Mouse (Mus musculus): ENCODE measurements around the gene Ppp4r2. TPM values are rescaled to one million over a fixed set of nuclear protein-coding genes. Genes with fewer than 3 reads are reported as not detected.
"Not testable (repeated sequence)": the region's sequence is repeated elsewhere in the genome, so short reads cannot be mapped to it uniquely, and the experiment has no call there.

Ppp4r2 gene
- polyA plus RNA-seq, 1 experiment from 2014 or later, result 18.8 TPM

DNA sequence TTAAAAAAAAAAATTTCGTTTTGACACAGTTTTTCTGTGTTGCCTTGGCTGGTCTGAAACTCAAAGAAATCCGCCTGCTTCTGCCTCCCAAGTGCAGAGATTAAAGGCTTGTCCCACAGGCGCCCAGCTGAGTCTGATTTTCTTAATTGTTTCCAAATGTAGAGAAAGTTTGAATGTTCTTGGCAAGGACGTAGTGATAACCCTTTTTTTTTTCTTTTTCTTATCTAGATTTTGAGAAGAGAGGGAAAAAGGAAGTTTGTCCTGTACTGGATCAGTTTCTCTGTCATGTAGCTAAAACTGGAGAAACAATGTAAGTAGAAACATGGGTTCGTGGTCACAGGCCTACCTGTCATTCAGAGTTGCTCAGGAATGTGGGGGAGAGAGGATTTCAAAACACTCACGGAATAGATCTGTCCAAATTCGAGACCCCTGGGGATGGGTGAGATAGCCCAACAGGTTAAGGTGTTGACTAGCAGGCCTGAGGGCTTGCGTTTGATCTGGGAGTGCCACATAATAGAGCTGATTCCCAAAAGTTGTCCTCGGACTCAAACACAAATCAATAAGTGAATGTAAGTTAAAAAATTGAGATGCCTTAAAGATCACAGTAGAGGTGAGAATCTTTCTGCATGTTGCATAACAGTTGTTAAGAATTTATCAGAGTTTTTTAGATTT lies 1.2 kb downstream of the Ppp4r2 start:
- peak overlapping the region; percentile 50 for H3K4me2 ChIP-seq
- peaks cover 8% of the 10 kb centered on the region; the same call in 1 of the 2 replicates for H3K36me3 ChIP-seq (replicated peaks)
- H3K27ac ChIP-seq, result peak overlapping the region; percentile 90
- H3K27me3 ChIP-seq (replicated peaks), result no peaks in the 10 kb centered on the region
- H3K4me1 ChIP-seq, result peaks cover 41% of the 10 kb centered on the region
- H3K4me3 ChIP-seq, result peak overlapping the region; percentile 86
- no peak for ATAC-seq (replicated peaks)
- H3K9me3 ChIP-seq, result no peaks in the 10 kb centered on the region
- peak overlapping the region; percentile 72 for H3K9ac ChIP-seq
- 38% methylated on average over 9 of the region's 9 CpGs for WGBS

GRCm38 (mm10) chr6:100845058-100845457 lies 11.6 kb downstream of the Ppp4r2 start:
- H3K27me3 ChIP-seq (replicated peaks), result no peaks in the 10 kb centered on the region

DNA sequence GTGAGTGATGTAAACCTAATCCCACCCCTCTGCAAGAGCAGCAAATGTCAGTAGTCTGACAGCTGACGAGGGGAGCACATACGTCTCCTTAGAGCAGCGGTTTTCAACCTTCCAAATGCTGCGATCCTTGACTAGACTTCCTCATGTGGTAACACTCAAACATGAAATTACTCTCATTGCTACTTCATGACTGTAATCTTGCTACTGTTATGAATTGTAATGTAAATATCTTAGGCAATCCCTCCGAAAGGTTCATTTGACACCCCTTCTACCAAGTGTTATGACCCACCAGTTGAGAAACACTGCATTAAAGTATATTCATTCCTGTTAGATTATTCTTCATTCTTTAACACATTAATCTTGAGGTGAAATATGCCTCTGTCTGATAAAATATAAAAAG lies 13.8 kb downstream of the Ppp4r2 start:
- H3K36me3 ChIP-seq (replicated peaks), result peaks cover 1% of the 10 kb centered on the region; the same call in 1 of the 2 replicates

More at GRCm38 (mm10) chr6:100845058-100845457, 11.6 kb downstream of the Ppp4r2 start:
- H3K4me2 ChIP-seq, result no peak overlapping the region
- H3K9me3 ChIP-seq, result no peaks in the 10 kb centered on the region
- H3K27ac ChIP-seq, result no peak overlapping the region
- ATAC-seq (replicated peaks), result no peak
- H3K4me1 ChIP-seq, result peaks cover 6% of the 10 kb centered on the region; the same call in 1 of the 2 replicates
- H3K9ac ChIP-seq, result no peak overlapping the region
- 98% methylated on average over 4 of the region's 4 CpGs for WGBS
- peaks cover 22% of the 10 kb centered on the region for H3K36me3 ChIP-seq (replicated peaks)
- H3K4me3 ChIP-seq, result no peak overlapping the region

DNA sequence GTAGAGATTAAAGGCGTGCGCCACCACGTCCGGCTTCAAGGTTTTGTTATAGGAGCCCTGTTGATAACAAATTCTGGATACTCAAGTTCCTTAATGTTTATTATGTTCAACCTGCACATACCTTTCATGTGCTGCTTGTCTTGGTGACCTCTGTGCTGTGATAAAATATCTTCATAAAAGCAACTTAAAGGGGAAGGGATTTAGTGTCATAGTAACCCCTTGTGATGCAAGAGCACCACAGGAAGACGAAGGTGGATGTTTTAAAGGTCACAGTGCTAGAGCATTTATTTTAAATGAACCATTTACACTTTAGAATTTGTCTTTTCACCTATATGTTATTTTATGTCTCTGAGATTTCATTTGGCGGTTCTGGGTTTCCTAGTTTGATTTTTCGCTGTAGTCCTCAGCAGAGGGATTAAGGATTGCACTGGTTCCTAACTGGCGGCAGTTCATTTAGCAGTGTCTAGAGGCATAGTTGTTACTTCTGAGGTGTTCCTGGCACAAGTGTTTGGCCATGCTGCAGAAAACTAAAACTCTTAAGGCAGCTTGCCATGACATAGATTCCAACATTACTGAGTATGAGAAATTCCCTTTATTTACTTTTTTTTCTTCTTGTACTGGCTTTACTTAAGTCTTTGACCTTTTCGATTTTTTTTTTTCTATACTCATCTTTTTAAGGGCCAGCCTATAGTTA lies 15.4 kb downstream of the Ppp4r2 start:
- Histone ChIP-seq H3K4me1 (peaks cover 6% of the 10 kb centered on the region; the same call in 1 of the 2 replicates), H3K4me3 (no peak overlapping the region), H3K27ac (no peak overlapping the region), H3K4me2 (no peak overlapping the region), H3K9me3 (no peaks in the 10 kb centered on the region), H3K9ac (no peak overlapping the region), H3K27me3 (replicated peaks) (no peaks in the 10 kb centered on the region), H3K36me3 (replicated peaks) (no peaks in the 10 kb centered on the region)
- 87% methylated on average over 9 of the region's 9 CpGs for WGBS
- ATAC-seq (replicated peaks), result no peak

More for the DNA sequence above, 13.8 kb downstream of the Ppp4r2 start:
- Histone ChIP-seq H3K27me3 (replicated peaks) (no peaks in the 10 kb centered on the region), H3K27ac (no peak overlapping the region), H3K4me1 (peaks cover 6% of the 10 kb centered on the region; the same call in 1 of the 2 replicates), H3K9me3 (no peaks in the 10 kb centered on the region), H3K4me3 (no peak overlapping the region), H3K9ac (no peak overlapping the region), H3K4me2 (no peak overlapping the region)
- 93% methylated on average over 5 of the region's 5 CpGs for WGBS
- ATAC-seq (replicated peaks), result no peak

DNA sequence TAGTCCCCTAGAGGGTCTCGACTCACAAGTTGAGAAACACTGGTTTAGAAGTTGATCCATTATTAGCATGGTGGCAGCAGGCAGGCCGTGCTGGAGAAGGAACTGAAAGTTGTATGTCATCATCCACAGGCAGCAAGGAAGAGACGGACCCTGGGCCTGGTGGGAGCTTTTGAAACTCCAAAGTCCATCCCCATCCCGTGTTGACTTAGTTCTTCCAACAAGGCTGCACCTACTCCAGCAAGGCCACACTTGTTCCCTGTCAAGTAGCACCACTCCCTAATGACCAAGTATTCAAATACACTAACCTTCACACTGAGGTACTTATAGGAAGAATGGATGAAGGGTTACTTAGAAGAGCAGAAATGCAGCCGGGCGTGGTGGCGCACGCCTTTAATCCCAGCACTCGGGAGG lies 17.3 kb downstream of the Ppp4r2 start:
- no peaks in the 10 kb centered on the region for H3K27me3 ChIP-seq (replicated peaks)
- no peaks in the 10 kb centered on the region for H3K9me3 ChIP-seq
- H3K4me2 ChIP-seq, result no peak overlapping the region
- no peak overlapping the region for H3K9ac ChIP-seq
- H3K4me1 ChIP-seq, result peaks cover 6% of the 10 kb centered on the region; the same call in 1 of the 2 replicates
- no peak for ATAC-seq (replicated peaks)
- H3K4me3 ChIP-seq, result no peak overlapping the region
- H3K27ac ChIP-seq, result no peak overlapping the region
- WGBS, result 90% methylated on average over 9 of the region's 9 CpGs
- peaks cover under 1% of the 10 kb centered on the region; the same call in 1 of the 2 replicates for H3K36me3 ChIP-seq (replicated peaks)

GRCm38 (mm10) chr6:100851083-100851482 lies 17.7 kb downstream of the Ppp4r2 start:
- H3K4me3 ChIP-seq, result no peak overlapping the region
- no peak overlapping the region for H3K27ac ChIP-seq
- ATAC-seq (replicated peaks), result no peak
- peaks cover 6% of the 10 kb centered on the region; the same call in 1 of the 2 replicates for H3K4me1 ChIP-seq
- peaks cover 2% of the 10 kb centered on the region; the same call in 1 of the 2 replicates for H3K36me3 ChIP-seq (replicated peaks)
- H3K27me3 ChIP-seq (replicated peaks), result no peaks in the 10 kb centered on the region
- H3K9ac ChIP-seq, result no peak overlapping the region
- no peaks in the 10 kb centered on the region for H3K9me3 ChIP-seq
- H3K4me2 ChIP-seq, result no peak overlapping the region
- WGBS, result 91% methylated on average over 5 of the region's 5 CpGs

DNA sequence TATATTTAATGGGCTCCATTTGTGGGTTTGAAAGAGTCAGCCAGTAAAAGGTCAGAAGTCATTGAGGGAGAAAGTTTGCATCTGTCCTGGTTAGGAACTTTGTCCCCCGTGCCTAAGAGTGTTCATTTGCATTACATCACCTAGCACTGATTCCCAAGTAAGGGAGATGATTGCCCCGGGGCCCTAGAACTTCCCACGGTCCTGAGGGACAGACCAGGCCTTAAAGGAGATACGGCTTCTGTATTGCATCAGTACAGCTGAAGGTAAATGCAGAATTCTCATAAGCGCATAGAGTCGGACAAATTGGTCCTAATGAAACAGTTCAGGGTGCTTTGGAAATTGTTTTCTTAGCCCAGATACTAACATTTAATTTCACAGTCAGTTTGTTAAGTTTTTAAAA lies 31.9 kb downstream of the Ppp4r2 start:
- Histone ChIP-seq H3K27me3 (replicated peaks) (no peaks in the 10 kb centered on the region), H3K4me3 (no peak overlapping the region), H3K27ac (no peak overlapping the region), H3K36me3 (replicated peaks) (peaks cover 4% of the 10 kb centered on the region; the same call in 1 of the 2 replicates), H3K9ac (no peak overlapping the region), H3K4me2 (no peak overlapping the region), H3K4me1 (no peaks in the 10 kb centered on the region), H3K9me3 (no peaks in the 10 kb centered on the region)
- ATAC-seq (replicated peaks), result no peak
- 89% methylated on average over 6 of the region's 6 CpGs for WGBS

- H3K4me3 ChIP-seq; H3K27ac ChIP-seq; H3K9ac ChIP-seq; H3K9me3 ChIP-seq; H3K27me3 ChIP-seq (replicated peaks); H3K4me2 ChIP-seq; H3K4me1 ChIP-seq; ATAC-seq (replicated peaks); H3K36me3 ChIP-seq (replicated peaks): not testable (repeated sequence)
- WGBS, result 56% methylated on average over 5 of the region's 5 CpGs
These were observed 32.4 kb downstream of the Ppp4r2 start for GRCm38 (mm10) chr6:100865788-100866187.

GRCm38 (mm10) chr6:100866246-100866645 lies 32.8 kb downstream of the Ppp4r2 start:
- H3K27me3 ChIP-seq (replicated peaks), result not testable (repeated sequence)

DNA sequence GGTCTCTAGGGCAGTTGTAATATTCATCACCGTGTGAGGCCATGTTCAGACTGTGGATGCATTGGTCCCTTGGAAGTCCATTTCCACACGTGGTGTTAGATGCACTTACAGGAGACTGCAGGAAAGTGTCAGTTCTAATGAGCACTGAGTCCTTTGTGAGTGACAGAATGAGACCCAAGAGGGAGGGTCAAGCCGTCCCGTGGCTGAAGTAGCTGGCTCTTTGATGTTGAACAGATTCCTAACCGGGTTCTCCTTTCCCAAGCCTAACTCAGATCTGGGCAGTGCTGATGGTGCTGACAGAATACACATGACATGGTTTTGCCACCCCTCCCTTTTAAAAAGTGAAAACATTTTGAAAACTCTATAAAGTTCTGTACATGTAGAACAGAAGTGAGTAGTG lies 35.4 kb downstream of the Ppp4r2 start:
- Histone ChIP-seq H3K36me3 (replicated peaks) (peaks cover 4% of the 10 kb centered on the region; the same call in 1 of the 2 replicates), H3K9ac (no peak overlapping the region), H3K27ac (no peak overlapping the region), H3K4me1 (no peaks in the 10 kb centered on the region), H3K4me2 (no peak overlapping the region), H3K9me3 (no peaks in the 10 kb centered on the region), H3K4me3 (no peak overlapping the region), H3K27me3 (replicated peaks) (no peaks in the 10 kb centered on the region)
- 0 out of 2 replicates have a peak, but pooled peaks have one; percentile 37 for ATAC-seq (replicated peaks)
- WGBS, result 27% methylated on average over 5 of the region's 5 CpGs

More at GRCm38 (mm10) chr6:100866246-100866645, 32.8 kb downstream of the Ppp4r2 start:
- ATAC-seq (replicated peaks); H3K27ac ChIP-seq; H3K9ac ChIP-seq; H3K9me3 ChIP-seq; H3K4me3 ChIP-seq; H3K4me1 ChIP-seq; H3K36me3 ChIP-seq (replicated peaks); H3K4me2 ChIP-seq: not testable (repeated sequence)
- 89% methylated on average over 5 of the region's 5 CpGs for WGBS

GRCm38 (mm10) chr6:100869909-100870308 lies 36.5 kb downstream of the Ppp4r2 start:
- Histone ChIP-seq H3K4me2 (no peak overlapping the region), H3K27me3 (replicated peaks) (no peaks in the 10 kb centered on the region), H3K4me1 (no peaks in the 10 kb centered on the region), H3K27ac (no peak overlapping the region), H3K9ac (no peak overlapping the region), H3K9me3 (no peaks in the 10 kb centered on the region), H3K36me3 (replicated peaks) (no peaks in the 10 kb centered on the region; the same call in 1 of the 2 replicates), H3K4me3 (no peak overlapping the region)
- 87% methylated on average over 9 of the region's 9 CpGs for WGBS
- no peak for ATAC-seq (replicated peaks)

DNA sequence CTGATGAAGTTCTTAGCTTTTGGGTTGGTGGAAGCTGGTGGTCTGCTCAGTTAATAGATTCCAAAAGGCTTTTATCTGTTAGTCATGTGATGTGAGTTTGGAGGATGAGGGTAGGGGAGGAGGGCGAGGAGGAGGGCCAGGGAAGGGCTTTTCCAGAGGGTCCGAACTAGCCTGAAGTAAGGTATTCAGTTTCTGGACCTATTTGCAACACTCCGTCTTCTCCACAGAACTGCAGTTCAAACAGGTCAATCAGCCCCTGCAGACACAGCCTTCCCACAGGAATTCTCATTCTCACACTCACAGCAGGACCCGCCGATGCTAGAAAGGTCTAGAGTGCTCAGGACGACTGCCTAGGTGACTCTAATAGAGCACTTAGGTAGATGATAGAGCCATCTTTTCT lies 39.8 kb downstream of the Ppp4r2 start:
- Histone ChIP-seq H3K4me3 (no peak overlapping the region), H3K9me3 (no peaks in the 10 kb centered on the region), H3K36me3 (replicated peaks) (no peaks in the 10 kb centered on the region), H3K27ac (no peak overlapping the region), H3K4me2 (no peak overlapping the region), H3K27me3 (replicated peaks) (no peaks in the 10 kb centered on the region), H3K9ac (no peak overlapping the region), H3K4me1 (no peaks in the 10 kb centered on the region)
- 77% methylated on average over 6 of the region's 6 CpGs for WGBS
- ATAC-seq (replicated peaks), result no peak
